In genomic region chr8:107944676-107945600, GRCm38 (mm10) we compare ENCODE assay signal across 8 mouse cellular contexts. TPM values are rescaled to one million over a fixed set of nuclear protein-coding genes. Genes with fewer than 3 reads are reported as not detected.
A peak's percentile ranks its signal among the peaks of the same experiment; 100 is the strongest.
DNase-seq lines count a peak whose midpoint lies in the region; ATAC-seq and TF ChIP-seq lines count a peak whose summit lies in the region.

No protein-coding gene starts in this region.

- H3K36me3 ChIP-seq in kidney, postnatal 0 days (ENCODE audit: insufficient read depth, low read length) = no peaks in the 10 kb centered on the region
- H3K36me3 ChIP-seq in embryonic facial prominence, embryonic 10.5 days (replicated peaks) = no peaks in the 10 kb centered on the region
- H3K36me3 ChIP-seq in hindbrain, postnatal 0 days (ENCODE audit: insufficient read depth, low read length) = no peaks in the 10 kb centered on the region
- H3K36me3 ChIP-seq in neural tube, embryonic 13.5 days = no peaks in the 10 kb centered on the region

- H3K4me3 ChIP-seq in kidney, postnatal 0 days (replicated peaks; ENCODE audit: low read depth, low read length) = peak overlapping the region; percentile 27
- H3K4me3 ChIP-seq in embryonic facial prominence, embryonic 10.5 days = peak overlapping the region; percentile 55
- H3K4me3 ChIP-seq in hindbrain, postnatal 0 days (ENCODE audit: low read length) = peak overlapping the region; percentile 17
- peak overlapping the region; percentile 25 for H3K4me3 ChIP-seq in neural tube, embryonic 13.5 days

- H3K27ac ChIP-seq in kidney, postnatal 0 days = no peak overlapping the region
- peak overlapping the region; percentile 62 for H3K27ac ChIP-seq in embryonic facial prominence, embryonic 10.5 days (replicated peaks)
- peak overlapping the region; percentile 63 for H3K27ac ChIP-seq in hindbrain, postnatal 0 days
- H3K27ac ChIP-seq in neural tube, embryonic 13.5 days (replicated peaks) = peak overlapping the region; percentile 89

- 10% methylated on average over 31 of the region's 31 CpGs for WGBS in kidney, postnatal 0 days
- WGBS in embryonic facial prominence, embryonic 10.5 days = 12% methylated on average over 31 of the region's 31 CpGs
- WGBS in hindbrain, postnatal 0 days = 21% methylated on average over 31 of the region's 31 CpGs
- 13% methylated on average over 31 of the region's 31 CpGs for WGBS in neural tube, embryonic 13.5 days

- intact Hi-C loops in left cerebral cortex, postnatal 4 days (cut with DNase I) = loop anchor here (5.0 to 10.0 kb wide), 2 partner anchors 128 to 760 kb away; no protein-coding TSS in a partner anchor

- H3K27me3 ChIP-seq in kidney, postnatal 0 days (ENCODE audit: insufficient read depth, low read length) = peaks cover 37% of the 10 kb centered on the region
- H3K27me3 ChIP-seq in embryonic facial prominence, embryonic 10.5 days (replicated peaks; ENCODE audit: low read depth, poor library complexity, severe bottlenecking) = peaks cover 70% of the 10 kb centered on the region
- peaks cover 6% of the 10 kb centered on the region for H3K27me3 ChIP-seq in hindbrain, postnatal 0 days (ENCODE audit: insufficient read depth, low read length)
- H3K27me3 ChIP-seq in neural tube, embryonic 13.5 days = peaks cover 23% of the 10 kb centered on the region

- TF ChIP-seq CTCF in kidney, postnatal 0 days (IDR thresholded peaks at IDR 0.05; ENCODE audit: low read depth) = no peak
- TF ChIP-seq CTCF in hindbrain, postnatal 0 days (IDR thresholded peaks at IDR 0.05; ENCODE audit: low read depth) = no peak

- peak overlapping the region; percentile 63 for H3K4me2 ChIP-seq in kidney, postnatal 0 days (ENCODE audit: low read length)
- H3K4me2 ChIP-seq in hindbrain, postnatal 0 days (ENCODE audit: low read depth, low read length) = peak overlapping the region; percentile 53
- peak overlapping the region; percentile 55 for H3K4me2 ChIP-seq in neural tube, embryonic 13.5 days

- no peaks in the 10 kb centered on the region for H3K9me3 ChIP-seq in kidney, postnatal 0 days (replicated peaks; ENCODE audit: low read length)
- no peaks in the 10 kb centered on the region for H3K9me3 ChIP-seq in embryonic facial prominence, embryonic 10.5 days
- H3K9me3 ChIP-seq in hindbrain, postnatal 0 days (ENCODE audit: low read length) = no peaks in the 10 kb centered on the region
- no peaks in the 10 kb centered on the region for H3K9me3 ChIP-seq in neural tube, embryonic 13.5 days

- H3K9ac ChIP-seq in kidney, postnatal 0 days (ENCODE audit: low read depth, low read length) = peak overlapping the region; percentile 31; the same call in 1 of the 2 replicates
- 0 out of 2 replicates have a peak overlapping the region, but pooled peaks have one; percentile 22 for H3K9ac ChIP-seq in hindbrain, postnatal 0 days (replicated peaks; ENCODE audit: low read length)
- peak overlapping the region; percentile 66 for H3K9ac ChIP-seq in neural tube, embryonic 13.5 days

- H3K4me1 ChIP-seq in kidney, postnatal 0 days (replicated peaks; ENCODE audit: insufficient read depth, low read length) = no peaks in the 10 kb centered on the region; the same call in 1 of the 2 replicates
- peaks cover 84% of the 10 kb centered on the region for H3K4me1 ChIP-seq in embryonic facial prominence, embryonic 10.5 days
- H3K4me1 ChIP-seq in hindbrain, postnatal 0 days (ENCODE audit: insufficient read depth, low read length) = no peaks in the 10 kb centered on the region
- peaks cover 67% of the 10 kb centered on the region for H3K4me1 ChIP-seq in neural tube, embryonic 13.5 days (replicated peaks)

- no peak for ATAC-seq in kidney, postnatal 0 days (replicated peaks; ENCODE audit: low FRiP score, low read depth)
- no peak for ATAC-seq in hindbrain, postnatal 0 days
- ATAC-seq in neural tube, embryonic 13.5 days (ENCODE audit: low read depth) = no peak

- peak; percentile 22 for DNase-seq in kidney, postnatal 0 days (ENCODE audit: low spot score)
- no peak for DNase-seq in kidney, adult 9 months
- peak; percentile 59 for DNase-seq in embryonic facial prominence, embryonic 10.5 days (ENCODE audit: low spot score)
- no peak for DNase-seq in hindbrain, postnatal 0 days (ENCODE audit: low spot score)
- DNase-seq in cerebellum, adult 11-12 months = no peak
- no peak for DNase-seq in left cerebral cortex, postnatal 4 days
- DNase-seq in layer of hippocampus, adult 18-20 months (ENCODE audit: low spot score in 2 of 2) = no peak

RNA-seq across cellular contexts. Expression of gene Zfhx3, which starts 2.5 kb away (rescaled TPM):
- polyA plus RNA-seq in kidney, postnatal 0 days (2015; fragmentation: Nextera tagmentation; extraction: Ambion mirVana) = 5.0 and 5.5 TPM in 2 replicates
- polyA plus RNA-seq in embryonic facial prominence, embryonic 10.5 days (2016; fragmentation: Nextera tagmentation; extraction: Ambion mirVana) = 16.4 and 18.8 TPM in 2 replicates
- total RNA-seq in hindbrain, postnatal 0 days (2014; rRNA removed) = 15.3 and 18.4 TPM in 2 replicates
- 9.9 and 14.9 TPM in 2 replicates for polyA plus RNA-seq in hindbrain, postnatal 0 days (2015; fragmentation: Nextera tagmentation; extraction: Ambion mirVana)
- 28.2 and 32.9 TPM in 2 replicates for polyA plus RNA-seq in neural tube, embryonic 13.5 days (2015; fragmentation: Nextera tagmentation; extraction: Ambion mirVana)
- total RNA-seq in left cerebral cortex, postnatal 4 days (2021) = 1 to 10 TPM; 5.0 to 5.7 TPM
- total RNA-seq in layer of hippocampus, adult 18-20 months (2021) = 1 to 10 TPM; 4.6 to 4.8 TPM

Comparison
In these comparisons a context has a peak if more than half of its experiments do, and no peak if none do; other contexts are left out.
1. DNase-seq: peak in kidney, postnatal 0 days (single experiment) and embryonic facial prominence, embryonic 10.5 days (single experiment); none in kidney, adult 9 months (single experiment), hindbrain, postnatal 0 days (single experiment), cerebellum, adult 11-12 months (single experiment), left cerebral cortex, postnatal 4 days (single experiment) and layer of hippocampus, adult 18-20 months (0 of 2).
2. Peak in every context shown above with its lines, with median percentiles within 50 percentile points of each other: H3K4me2 ChIP-seq, H3K4me3 ChIP-seq and H3K9ac ChIP-seq.